Mouse (Mus musculus): ENCODE measurements around the gene Tdo2. TPM values are rescaled to one million over a fixed set of nuclear protein-coding genes. Genes with fewer than 3 reads are reported as not detected.

The Tdo2 gene
- polyA plus RNA-seq, 1 experiment from 2014 or later = 0.08 TPM

- no peaks in the 10 kb centered on the region for H3K9me3 ChIP-seq (ENCODE audit: control insufficient read depth, low read length)
- no peak overlapping the region for H3K4me3 ChIP-seq (ENCODE audit: low read length)
- H3K4me2 ChIP-seq (replicated peaks; ENCODE audit: low read depth, low read length) = no peak overlapping the region
- 86% methylated on average over 3 of the region's 3 CpGs for WGBS
- H3K27me3 ChIP-seq (ENCODE audit: control insufficient read depth, insufficient read depth, low read length) = no peaks in the 10 kb centered on the region
- H3K27ac ChIP-seq (ENCODE audit: low read depth, low read length) = no peak overlapping the region
- H3K9ac ChIP-seq (ENCODE audit: low read depth, low read length) = no peak overlapping the region
- H3K4me1 ChIP-seq (ENCODE audit: control insufficient read depth, insufficient read depth, low read length) = no peaks in the 10 kb centered on the region
- no peak for ATAC-seq (ENCODE audit: low FRiP score, low TSS enrichment)
- H3K36me3 ChIP-seq (ENCODE audit: control insufficient read depth, insufficient read depth, low read length) = no peaks in the 10 kb centered on the region
Measured at GRCm38 (mm10) chr3:81917354-81917935, 58.6 kb downstream of the Tdo2 start.

- Histone ChIP-seq H3K4me3 (ENCODE audit: low read length) (no peak overlapping the region), H3K9ac (ENCODE audit: low read depth, low read length) (no peak overlapping the region), H3K27me3 (ENCODE audit: control insufficient read depth, insufficient read depth, low read length) (no peaks in the 10 kb centered on the region), H3K36me3 (ENCODE audit: control insufficient read depth, insufficient read depth, low read length) (no peaks in the 10 kb centered on the region), H3K9me3 (ENCODE audit: control insufficient read depth, low read length) (no peaks in the 10 kb centered on the region), H3K4me2 (replicated peaks; ENCODE audit: low read depth, low read length) (no peak overlapping the region), H3K27ac (ENCODE audit: low read depth, low read length) (no peak overlapping the region), H3K4me1 (ENCODE audit: control insufficient read depth, insufficient read depth, low read length) (no peaks in the 10 kb centered on the region)
- ATAC-seq (ENCODE audit: low FRiP score, low TSS enrichment) = no peak
- 88% methylated on average over 5 of the region's 5 CpGs for WGBS
Measured at GRCm38 (mm10) chr3:81916030-81916686, 59.8 kb downstream of the Tdo2 start.

GRCm38 (mm10) chr3:81910286-81911036, 65.5 kb downstream of the Tdo2 start:
- H3K9ac ChIP-seq (ENCODE audit: low read depth, low read length) = no peak overlapping the region
- no peaks in the 10 kb centered on the region for H3K4me1 ChIP-seq (ENCODE audit: control insufficient read depth, insufficient read depth, low read length)
- no peaks in the 10 kb centered on the region for H3K36me3 ChIP-seq (ENCODE audit: control insufficient read depth, insufficient read depth, low read length)
- 52% methylated on average over 6 of the region's 6 CpGs for WGBS
- H3K27me3 ChIP-seq (ENCODE audit: control insufficient read depth, insufficient read depth, low read length) = no peaks in the 10 kb centered on the region
- no peaks in the 10 kb centered on the region for H3K9me3 ChIP-seq (ENCODE audit: control insufficient read depth, low read length)
- H3K27ac ChIP-seq (ENCODE audit: low read depth, low read length) = no peak overlapping the region
- H3K4me3 ChIP-seq (ENCODE audit: low read length) = no peak overlapping the region
- ATAC-seq (ENCODE audit: low FRiP score, low TSS enrichment) = no peak
- no peak overlapping the region for H3K4me2 ChIP-seq (replicated peaks; ENCODE audit: low read depth, low read length)

Other genes starting within 250 kb of the Tdo2 start
- gene Ctso, start 43.6 kb downstream of the Tdo2 start, polyA plus RNA-seq (2014; fragmentation: Nextera tagmentation; extraction: Ambion mirVana) = 7.6 and 11.7 TPM in 2 replicates
- not detected in 2 replicates for gene Asic5, start 6.1 kb upstream of the Tdo2 start, polyA plus RNA-seq (2014; fragmentation: Nextera tagmentation; extraction: Ambion mirVana)
- gene Gucy1b1, start 98.5 kb upstream of the Tdo2 start, polyA plus RNA-seq (2014; fragmentation: Nextera tagmentation; extraction: Ambion mirVana) = 19.4 and 35.4 TPM in 2 replicates
- gene Gucy1a1, start 169.6 kb upstream of the Tdo2 start, polyA plus RNA-seq (2014; fragmentation: Nextera tagmentation; extraction: Ambion mirVana) = 41.2 and 61.0 TPM in 2 replicates